Mouse (Mus musculus): ENCODE data around the gene Hs6st3.

The Hs6st3 gene

DNA sequence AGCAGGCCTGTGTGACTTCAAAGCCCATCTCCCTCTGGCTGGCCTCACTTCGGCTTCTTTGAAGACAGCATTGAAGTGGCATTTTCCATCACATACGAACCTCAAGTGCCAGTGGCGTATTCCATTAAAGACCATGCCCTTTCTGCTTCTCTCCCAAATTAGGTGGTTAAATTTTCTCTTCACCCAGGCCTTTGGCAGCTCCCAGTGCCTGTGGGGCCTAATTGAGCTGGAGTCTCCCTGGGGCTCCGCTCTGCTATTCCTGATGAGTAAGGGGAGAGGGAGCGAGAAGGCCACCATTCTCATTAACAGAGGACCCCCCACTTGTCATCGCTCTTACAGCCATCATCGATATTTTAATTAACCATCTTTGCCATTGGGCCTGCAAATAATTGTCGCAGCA, 754.8 kb downstream of the Hs6st3 start:
- intact Hi-C loops (cut with DNase I): no loop called here

DNA sequence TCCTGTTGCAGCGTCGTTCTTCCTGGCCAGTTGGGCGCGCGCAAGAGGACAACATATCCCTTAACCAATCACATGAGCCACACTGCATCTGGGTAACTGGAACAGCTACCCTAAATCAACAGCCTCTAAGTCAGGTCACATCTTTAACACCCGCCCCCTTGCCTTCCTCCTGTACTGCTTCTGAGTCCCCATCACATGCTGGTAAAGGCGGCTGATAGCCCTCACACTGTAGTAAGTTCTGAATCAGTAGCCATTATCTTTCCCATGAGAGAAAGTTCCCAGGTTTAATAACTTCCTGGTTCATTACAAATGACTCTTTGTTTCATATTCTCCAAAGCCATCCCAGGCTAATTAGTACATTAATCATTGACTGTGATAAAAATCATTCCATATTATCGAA, 757.0 kb downstream of the Hs6st3 start:
- intact Hi-C loops (cut with DNase I): no loop called here

DNA sequence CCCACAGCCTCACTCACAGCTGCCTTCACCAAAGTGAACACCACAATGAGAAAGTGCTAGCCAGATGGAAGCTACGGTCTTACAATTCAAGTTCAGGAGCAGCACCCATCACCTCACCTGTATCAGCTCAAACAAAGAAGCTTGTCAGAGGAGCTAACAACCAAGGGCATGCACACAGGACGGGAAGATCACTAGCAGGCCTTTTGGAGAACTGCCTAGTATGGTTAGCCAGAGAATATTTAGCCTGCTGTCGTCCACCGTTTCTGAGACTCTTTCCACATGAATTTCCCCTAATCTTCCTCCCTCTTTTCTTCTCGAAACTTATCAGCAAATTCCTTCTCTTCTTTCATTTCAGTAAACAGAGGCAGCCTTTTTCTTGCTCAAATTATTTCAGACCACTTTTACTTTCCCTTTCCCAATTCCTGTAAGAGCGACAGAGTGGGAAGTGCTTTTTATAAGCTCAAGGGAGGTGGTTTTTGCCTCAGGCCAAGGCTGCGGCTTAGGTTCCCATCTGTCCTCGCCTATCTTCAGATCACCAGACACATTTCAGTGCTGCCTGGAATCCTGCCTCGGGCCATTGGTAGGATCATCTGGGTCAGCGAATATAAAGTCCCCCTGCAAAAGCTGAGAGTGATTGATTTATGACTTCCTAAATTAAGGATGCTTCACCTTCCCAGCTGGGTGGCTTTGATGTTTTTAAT, 757.8 kb downstream of the Hs6st3 start:
- intact Hi-C loops (cut with DNase I): no loop called here

DNA sequence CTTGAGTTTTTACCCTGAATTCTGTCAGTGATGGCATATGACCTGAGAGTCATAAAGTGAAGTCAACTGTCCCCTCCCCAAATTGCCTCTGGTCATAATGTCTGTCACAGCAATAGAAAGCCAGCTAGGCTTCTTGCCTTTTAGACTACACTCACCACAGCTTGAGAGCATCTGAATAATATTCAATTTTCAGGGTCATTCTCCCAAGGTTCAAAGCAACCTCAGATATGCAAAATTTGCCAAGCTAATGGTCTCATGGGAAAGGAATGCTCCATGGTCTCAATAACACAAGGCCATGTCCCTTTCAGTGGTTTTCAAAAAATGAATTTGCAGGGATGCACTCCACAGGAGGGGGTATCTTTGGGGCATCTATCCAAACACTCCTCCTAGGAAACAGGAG, 764.3 kb downstream of the Hs6st3 start:
- intact Hi-C loops (cut with DNase I): no loop called here

DNA sequence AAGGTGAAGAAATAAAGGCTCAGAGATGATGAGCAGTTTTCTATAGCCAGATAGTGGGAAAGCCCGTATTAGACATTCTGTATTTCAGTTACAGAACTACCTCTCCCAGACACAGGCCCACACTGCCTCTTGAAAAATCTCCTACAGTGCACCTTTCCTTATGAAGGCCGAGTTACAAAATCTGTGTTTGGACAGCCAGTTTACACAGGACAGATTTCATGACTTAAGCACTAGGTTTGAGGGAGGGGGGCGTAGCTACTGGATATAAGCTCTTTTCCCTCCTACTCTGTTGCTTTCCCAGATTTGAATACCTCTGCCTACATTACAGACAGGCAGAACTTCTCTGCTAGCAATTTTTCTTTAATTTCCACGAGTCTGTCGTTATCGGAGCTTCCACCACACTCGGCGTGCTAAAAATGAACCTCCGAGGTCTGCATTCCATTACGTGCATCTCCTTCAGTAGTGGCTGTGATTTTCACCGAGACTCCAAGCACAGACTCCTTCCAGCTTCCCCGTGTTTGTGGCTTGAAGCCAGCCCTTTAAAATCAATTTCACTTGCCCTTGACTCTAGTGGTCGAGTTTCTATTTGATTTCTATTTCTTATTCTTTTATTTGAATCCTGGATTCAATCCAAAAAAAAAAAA, 770.0 kb downstream of the Hs6st3 start:
- intact Hi-C loops (cut with DNase I): no loop called here

DNA sequence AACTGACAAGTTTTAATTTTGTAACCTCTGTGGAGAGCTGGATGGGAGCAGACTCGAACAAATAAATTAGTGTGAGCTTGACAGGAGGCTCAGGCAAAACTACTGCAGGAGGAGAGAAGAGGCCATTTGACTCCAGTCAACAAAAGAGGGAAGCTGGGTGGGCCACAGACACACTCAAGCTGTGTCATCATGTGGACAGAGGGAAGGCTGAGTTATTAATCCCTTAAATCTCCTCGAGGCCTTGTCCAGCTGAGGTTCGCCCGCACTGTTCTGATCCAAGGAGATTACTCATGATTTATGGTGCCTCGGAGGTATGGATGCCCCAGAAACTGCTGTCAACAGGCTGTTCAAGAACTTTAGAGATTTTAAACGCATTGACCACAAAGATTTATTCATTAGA, 776.4 kb downstream of the Hs6st3 start:
- intact Hi-C loops (cut with DNase I): no loop called here

DNA sequence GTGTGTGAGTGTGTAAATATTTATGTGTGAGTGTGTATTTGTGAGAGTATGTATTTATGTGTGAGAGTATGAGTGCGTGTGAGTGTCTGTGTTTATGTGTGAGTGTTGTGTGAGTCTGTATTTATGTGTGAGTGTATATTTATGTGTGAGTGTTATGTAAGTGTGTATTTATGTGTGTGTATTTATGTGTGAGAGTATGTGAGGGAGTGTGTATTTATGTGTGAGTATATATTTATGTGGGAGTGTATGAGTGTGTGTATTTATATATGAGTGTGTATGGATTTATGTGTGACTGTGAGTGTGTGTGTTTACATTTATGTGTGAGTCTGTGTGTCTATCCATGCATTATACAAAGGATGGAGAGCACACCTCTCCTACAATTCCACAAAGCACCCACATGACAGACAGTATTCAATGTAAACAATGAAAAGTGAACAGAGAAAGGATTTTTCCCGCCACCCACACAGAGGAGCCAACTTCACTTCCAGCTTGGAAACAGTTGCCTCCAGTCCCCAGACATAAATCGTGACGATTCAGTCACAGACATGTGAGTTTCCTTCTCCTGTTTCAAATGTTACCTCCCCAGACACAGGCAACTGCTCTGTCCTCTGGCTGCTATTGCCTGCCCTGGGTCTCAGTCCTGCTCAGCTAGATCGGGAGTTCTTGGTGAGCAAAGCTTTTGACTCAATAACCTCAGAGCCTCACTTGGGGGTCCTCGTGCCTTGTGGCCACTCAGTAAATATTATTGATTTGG, 780.3 kb downstream of the Hs6st3 start:
- intact Hi-C loops (cut with DNase I): no loop called here

DNA sequence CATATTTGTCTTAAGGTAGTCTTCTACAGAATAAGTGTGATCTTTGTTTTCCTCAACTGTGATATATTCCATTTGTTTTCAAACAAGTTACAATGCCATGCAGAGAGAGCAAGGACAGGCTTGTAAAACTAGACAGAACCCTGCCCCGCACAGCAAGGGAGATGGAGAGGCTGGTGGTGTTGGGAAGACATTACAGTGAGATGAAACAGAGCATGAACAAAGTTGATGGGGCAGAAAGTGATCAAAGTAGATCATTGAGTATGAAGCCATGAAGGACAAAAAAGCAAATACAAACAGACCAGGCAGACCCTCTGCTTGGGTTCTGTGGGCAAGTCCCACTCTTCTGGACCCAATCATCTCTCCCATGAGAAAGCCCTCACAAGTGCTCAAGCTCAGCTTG, 781.0 kb downstream of the Hs6st3 start:
- intact Hi-C loops (cut with DNase I): no loop called here

All from adrenal gland (tissue).